Mouse (Mus musculus): ENCODE results near the gene Pbld1.

Pbld1 gene

DNA sequence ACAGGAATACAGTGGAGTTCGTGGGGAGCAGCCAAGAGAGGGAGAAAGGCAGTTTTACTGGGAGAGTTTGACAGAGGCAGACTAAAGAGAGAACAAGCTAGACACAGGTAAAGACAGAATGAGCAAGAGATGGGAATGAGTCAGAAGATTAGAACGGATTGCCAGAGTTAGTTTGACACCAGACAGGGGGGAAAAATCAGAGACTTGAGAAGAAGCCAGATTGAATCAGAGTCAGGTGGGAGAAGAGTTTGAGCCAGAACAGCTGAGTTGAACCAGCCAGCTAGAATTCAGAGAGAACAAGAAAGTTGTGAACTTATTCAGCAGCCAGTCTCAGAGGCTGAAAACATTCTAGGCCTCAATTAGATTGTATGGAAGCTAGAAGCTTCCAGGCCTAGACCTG lies at the start of gene Pbld1:
Pbld1 (plus strand) TSS at position 301 of the 400 bp plus-strand sequence.
- no peak for DNase-seq (ENCODE audit: low spot score in 2 of 2)

- DNase-seq (ENCODE audit: low spot score in 2 of 2): no peak
Observed at GRCm38 (mm10) chr10:63010268-63010667, 49.7 kb upstream of the Pbld1 start.

DNA sequence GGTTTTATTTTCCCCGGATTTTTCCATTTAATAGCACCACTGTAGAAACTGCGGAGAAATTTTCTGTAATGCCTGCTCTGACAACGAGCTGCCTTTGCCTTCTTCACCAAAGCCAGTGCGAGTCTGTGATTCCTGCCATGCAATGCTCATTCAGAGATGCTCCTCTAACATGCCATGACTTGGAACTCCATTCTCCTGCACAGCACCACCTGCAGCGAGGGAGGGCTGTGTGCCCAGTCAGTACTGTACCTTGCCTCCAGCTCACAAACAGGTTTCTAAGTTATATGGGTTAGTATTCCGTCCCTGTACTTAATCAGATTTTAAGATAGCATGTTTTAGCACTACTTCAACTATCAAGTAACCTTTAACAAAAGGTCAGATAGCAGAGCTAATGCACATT lies 48.4 kb upstream of the Pbld1 start:
- no peak for DNase-seq (ENCODE audit: low spot score in 2 of 2)

GRCm38 (mm10) chr10:63013476-63013875 lies 46.5 kb upstream of the Pbld1 start:
- no peak for DNase-seq (ENCODE audit: low spot score in 2 of 2)

- DNase-seq (ENCODE audit: low spot score in 2 of 2): no peak
Observed at GRCm38 (mm10) chr10:63014168-63014567, 45.8 kb upstream of the Pbld1 start.

- DNase-seq (ENCODE audit: low spot score in 2 of 2): no peak
Observed at GRCm38 (mm10) chr10:63019304-63019703, 40.7 kb upstream of the Pbld1 start.

DNA sequence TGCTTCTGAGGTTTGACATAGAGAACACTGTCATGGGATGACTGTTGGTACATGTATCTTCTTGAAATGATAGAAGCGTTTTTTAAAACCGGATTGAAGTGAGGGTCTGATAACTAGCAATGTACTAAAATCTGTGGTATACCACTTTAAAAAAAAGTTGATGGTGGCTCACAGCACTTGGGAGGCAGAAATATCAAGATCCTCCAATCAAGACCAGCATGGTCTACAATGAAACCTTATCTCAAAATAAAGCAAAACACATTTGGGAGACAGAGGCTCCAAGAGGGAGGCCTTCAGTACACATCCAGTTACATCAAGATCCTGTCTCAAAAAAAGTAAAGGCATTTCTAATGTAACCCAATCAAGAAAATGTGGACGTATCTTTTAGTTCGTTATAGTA lies 38.3 kb upstream of the Pbld1 start:
- DNase-seq (ENCODE audit: low spot score in 2 of 2): no peak

DNA sequence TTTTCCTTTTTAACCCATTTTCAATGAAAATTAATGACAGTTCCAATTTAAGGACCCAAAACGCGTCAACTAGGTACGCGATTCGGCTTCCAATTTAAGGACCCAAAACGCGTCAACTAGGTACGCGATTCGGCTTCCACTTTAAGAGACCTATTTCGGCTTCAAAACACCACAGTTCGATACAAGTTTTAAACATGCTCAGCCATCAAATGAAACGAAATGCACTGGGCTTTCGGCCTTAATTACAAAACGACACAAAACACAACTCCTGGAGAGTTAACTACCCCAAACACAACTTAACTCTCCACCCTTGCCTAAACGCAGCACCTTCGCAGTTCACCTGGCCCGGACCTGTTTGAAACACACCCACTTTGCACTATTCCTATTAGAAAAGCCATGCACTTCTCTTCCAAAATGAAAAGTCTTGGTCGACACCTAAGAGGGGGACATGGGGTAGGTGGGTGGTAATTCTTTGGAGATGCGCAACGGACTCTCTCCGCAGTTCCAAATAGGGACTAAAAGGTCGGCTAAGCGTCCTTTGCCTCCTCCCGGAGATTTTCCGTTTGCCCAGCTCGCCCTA lies 37.3 kb upstream of the Pbld1 start:
- DNase-seq (ENCODE audit: low spot score in 2 of 2): no peak

GRCm38 (mm10) chr10:63023121-63023748 lies 36.7 kb upstream of the Pbld1 start:
- DNase-seq (ENCODE audit: low spot score in 2 of 2): peak; percentile 62 to 75

DNA sequence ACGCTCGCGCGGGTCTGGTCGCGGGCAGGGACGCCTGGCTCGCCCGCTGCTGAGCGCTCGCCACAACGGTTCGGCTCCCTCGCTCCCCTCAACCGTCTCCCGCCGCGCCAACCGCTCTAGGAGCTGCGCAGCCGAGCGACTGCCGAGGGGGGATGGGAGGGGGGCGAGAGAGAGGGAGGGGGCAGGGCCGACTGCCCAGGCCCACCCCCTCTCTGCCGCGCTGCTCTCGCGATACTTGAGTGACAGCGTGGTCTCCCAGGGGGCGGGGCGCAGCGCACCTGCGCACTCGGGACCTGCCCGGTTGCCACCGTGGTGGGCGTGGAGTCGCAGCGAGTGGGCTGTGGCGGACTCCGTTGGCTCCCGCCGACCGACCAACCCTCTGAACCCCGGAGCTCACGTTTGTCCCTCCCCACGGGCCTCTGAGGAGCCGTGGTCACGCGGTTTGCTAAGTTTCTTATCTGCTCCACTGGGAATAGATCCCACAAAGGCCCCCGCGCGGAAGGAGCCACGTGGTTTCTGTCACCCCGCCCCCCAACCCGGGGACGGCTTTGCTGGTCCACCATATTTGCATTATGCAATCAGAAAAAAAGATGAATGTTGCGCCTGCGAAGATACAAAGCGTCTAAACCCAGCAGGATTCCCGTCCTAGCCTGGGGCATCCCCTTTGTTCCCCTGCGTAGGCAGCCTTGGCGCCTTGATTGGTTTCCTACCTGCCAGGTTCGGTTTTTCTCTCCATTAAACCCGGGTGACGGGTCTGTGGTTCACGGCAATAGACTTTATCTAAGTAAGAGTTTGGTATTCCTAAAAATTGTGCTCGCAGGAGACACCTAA lies 36.0 kb upstream of the Pbld1 start, which contains the start of the genes Hnrnph3 and Pbld2:
Hnrnph3 (minus strand) TSS at position 469 of the 831 bp plus-strand sequence.
Pbld2 (plus strand) TSS at position 567 of the 831 bp plus-strand sequence.
- DNase-seq (ENCODE audit: low spot score in 2 of 2): peak; percentile 98 to 99

DNA sequence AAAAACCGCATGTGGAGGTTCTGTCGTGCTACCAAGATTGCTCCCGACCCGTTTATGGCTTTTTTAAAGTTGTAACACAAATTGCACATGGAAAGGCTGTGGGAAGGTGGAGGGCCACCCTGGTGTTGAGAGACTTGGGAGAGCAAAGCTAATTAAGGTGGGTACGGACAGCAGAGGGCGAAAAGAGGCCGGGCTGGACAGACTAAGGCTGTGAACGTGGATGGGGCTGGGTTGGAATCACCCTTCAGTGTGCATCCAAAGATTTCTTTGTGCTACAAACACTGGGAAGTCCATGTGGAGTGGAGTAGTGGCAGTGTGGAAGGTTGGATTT lies 35.4 kb upstream of the Pbld1 start:
- peak; percentile 50 to 55 for DNase-seq (ENCODE audit: low spot score in 2 of 2)

GRCm38 (mm10) chr10:63025016-63025415 lies 34.9 kb upstream of the Pbld1 start:
- DNase-seq (ENCODE audit: low spot score in 2 of 2): no peak

DNA sequence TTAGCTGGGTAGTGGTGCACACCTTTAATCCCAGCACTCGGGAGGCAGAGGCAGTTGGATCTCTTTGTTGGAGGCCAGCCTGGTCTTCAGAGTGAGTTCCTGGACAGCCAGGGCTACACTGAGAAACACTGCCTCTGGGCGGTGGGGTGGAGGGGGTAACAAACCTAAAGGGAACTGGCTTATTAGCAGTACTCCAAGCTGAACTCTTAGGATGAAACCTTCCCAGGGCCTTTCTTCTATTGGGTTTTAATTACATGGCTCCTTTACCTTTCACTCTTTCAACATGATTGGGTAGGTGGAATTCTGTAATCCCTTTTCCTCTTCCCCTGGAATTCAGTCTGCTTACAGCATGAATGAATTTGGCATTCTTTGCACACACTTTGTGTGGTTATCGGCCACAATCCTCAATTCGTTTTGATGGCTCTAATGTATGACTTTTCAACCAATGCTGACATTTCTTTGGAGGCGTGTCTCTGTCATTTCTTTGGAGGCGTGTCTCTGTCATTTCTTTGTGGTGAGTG lies 34.4 kb upstream of the Pbld1 start:
- no peak for DNase-seq (ENCODE audit: low spot score in 2 of 2)

DNA sequence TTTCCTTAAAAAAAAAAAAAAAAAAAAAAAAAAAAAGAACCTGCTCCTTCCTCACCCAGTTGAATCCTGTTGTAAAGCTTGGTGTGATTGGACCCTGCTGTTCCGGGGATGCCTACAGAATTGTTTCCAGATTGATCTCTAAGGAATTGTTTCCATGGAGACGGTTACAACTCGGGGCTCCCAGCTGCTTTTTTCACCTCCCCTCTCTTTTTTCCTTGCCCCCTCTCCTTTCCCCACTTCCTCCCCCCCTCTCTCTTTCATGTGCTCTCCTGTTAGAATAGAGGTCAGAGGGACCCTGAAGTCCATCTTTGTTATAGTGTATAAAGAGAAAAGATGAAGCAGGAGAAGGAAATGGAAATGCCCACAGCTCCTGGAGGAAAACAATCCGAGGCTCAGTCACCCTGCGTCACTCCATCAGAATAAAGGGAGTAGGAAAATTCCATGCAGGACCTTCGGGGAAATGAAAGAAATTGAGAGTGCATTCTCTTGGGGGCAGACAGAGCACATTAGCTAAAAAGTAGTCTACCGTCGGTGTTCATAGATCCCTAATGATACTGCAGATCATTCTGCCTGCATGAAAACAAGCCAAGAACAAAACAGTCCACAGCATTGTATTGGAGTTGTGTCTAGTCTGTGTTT lies 33.7 kb upstream of the Pbld1 start:
- peak; percentile 24 to 41 for DNase-seq (ENCODE audit: low spot score in 2 of 2)

GRCm38 (mm10) chr10:63026795-63027160 lies 33.2 kb upstream of the Pbld1 start:
- DNase-seq (ENCODE audit: low spot score in 2 of 2): no peak

GRCm38 (mm10) chr10:63027376-63028161 lies 32.4 kb upstream of the Pbld1 start:
- no peak for DNase-seq (ENCODE audit: low spot score in 2 of 2)

- no peak for DNase-seq (ENCODE audit: low spot score in 2 of 2)
Observed at GRCm38 (mm10) chr10:63028396-63028795, 31.6 kb upstream of the Pbld1 start.

DNA sequence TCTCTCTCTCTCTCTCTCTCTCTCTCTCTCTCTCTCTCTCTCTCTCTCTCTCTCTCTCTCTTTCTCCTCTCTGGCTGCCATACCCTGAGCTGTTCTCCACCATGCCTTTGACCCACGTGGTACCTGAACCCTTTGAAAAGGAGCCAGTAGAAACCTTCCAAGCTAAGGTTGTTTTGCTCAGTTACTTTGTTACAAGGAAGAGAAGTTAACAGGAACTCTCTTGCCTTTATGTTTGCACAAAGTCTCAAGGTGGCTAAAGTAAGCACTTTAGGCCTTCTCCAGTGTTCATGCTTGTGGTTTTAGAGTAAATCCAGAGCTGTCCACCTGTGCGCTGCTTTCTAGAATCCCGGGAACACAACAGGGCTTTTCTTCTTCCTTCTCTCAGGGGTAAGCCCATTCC lies 27.7 kb upstream of the Pbld1 start:
- DNase-seq (ENCODE audit: low spot score in 2 of 2): no peak

DNA sequence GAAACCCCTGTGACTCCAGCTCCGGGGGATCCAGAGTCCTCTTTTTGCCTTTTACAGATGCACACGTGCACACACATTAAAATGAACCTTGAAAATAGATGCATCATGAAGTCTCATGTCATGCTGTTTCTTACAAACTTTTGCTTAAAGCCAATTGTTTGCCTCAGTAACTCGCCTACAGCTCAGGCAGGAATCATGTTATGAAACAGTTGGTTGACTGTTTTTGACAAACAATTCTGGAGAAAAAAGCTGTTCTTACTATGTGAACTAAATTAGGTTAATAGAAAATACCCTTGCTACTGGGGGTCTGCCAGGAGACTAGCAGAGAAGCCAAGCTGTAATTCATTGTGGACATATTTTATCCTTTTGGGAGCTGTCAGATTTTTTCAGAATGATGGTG lies 27.0 kb upstream of the Pbld1 start:
- no peak for DNase-seq (ENCODE audit: low spot score in 2 of 2)

DNA sequence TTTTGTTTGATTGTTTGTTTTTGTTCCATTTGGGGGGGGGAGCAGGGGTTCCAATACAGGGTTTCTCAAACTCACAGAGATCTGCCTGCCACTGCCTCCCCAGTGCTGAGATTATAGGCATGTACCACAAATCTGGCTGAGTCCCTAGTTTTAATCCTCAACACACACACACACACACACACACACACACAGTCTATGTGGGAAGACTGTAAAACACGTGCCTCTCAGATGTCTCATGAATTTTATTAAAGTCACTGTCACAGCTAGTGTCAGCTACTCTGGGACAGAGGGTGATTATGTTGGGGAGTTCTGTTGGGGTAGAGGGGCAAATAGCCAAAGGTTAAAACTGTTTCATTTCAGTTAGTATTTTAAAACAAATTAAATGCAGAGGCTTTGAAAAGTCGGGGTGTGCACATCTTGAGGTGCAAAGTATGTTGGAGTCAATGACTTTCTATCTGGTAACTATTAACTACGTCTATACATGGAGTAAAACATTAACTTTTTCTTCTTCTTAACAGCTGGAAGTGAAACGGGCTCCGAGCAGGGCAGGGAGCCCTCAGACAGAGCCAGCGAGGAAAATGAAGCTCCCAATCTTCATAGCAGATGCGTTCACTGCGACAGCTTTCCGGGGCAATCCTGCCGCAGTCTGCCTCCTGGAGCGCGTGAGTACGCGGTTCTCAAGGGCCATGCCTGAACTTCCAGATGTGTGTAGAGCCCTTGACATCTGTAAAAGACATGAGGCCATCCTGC lies 21.2 kb upstream of the Pbld1 start:
- DNase-seq (ENCODE audit: low spot score in 2 of 2): no peak
